In the genomic region with DNA sequence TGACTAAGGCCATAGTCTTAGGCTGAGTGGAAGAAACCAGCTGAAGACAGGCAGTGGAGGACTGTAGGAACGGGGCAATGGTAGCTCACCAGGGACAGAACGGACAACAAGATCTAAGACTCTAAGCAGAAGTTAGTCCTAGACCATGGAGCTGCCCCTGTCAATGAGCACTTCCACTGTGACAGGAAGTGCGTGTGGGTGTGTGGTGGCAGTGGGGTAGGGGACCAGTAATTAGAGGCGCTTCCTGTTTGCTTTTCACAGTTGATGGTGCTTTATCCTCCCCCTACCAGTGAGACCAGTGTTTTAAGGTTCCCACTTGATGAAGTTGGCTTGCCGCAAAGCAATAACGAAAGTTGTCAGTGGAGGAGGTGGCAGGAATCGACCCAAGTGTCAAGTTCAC, we compare ENCODE assay signal across 23 mouse cellular contexts.
DNase-seq lines count a peak whose midpoint lies in the region; ATAC-seq lines count a peak whose summit lies in the region.
"Had no signal": no experiment of that assay in that cellular context is flagged by ENCODE, and none has a peak within 500 bp of the region (broad histone marks: within the 10 kb centered on the region; RNA-seq: fewer than 3 reads in every experiment).

No protein-coding gene starts in this region.

- no peaks in the 10 kb centered on the region for H3K27me3 ChIP-seq in hindbrain, embryonic 14.5 days (ENCODE audit: control insufficient read depth, insufficient read depth, low read length)
- no peaks in the 10 kb centered on the region for H3K27me3 ChIP-seq in hindbrain, embryonic 10.5 days (ENCODE audit: insufficient read depth, poor library complexity, severe bottlenecking)
- H3K27me3 ChIP-seq in midbrain, embryonic 14.5 days (ENCODE audit: control insufficient read depth, insufficient read depth, low read length), result no peaks in the 10 kb centered on the region
- no peaks in the 10 kb centered on the region for H3K27me3 ChIP-seq in midbrain, embryonic 11.5 days (ENCODE audit: control insufficient read depth, insufficient read depth, low read length)
- H3K27me3 ChIP-seq in liver, embryonic 12.5 days (replicated peaks), result no peaks in the 10 kb centered on the region
- H3K27me3 ChIP-seq: forebrain, embryonic 13.5 days; heart, embryonic 13.5 days had no signal

- WGBS in hindbrain, embryonic 14.5 days, result 78% methylated on average over 7 of the region's 7 CpGs
- 85% methylated on average over 7 of the region's 7 CpGs for WGBS in hindbrain, embryonic 10.5 days
- WGBS in midbrain, embryonic 14.5 days, result 72% methylated on average over 7 of the region's 7 CpGs
- 84% methylated on average over 7 of the region's 7 CpGs for WGBS in midbrain, embryonic 11.5 days
- 55% methylated on average over 7 of the region's 7 CpGs for WGBS in liver, embryonic 12.5 days (ENCODE audit: insufficient replicate concordance)

- H3K4me1 ChIP-seq in hindbrain, embryonic 14.5 days (replicated peaks; ENCODE audit: control insufficient read depth, insufficient read depth, low read length), result peaks cover 8% of the 10 kb centered on the region
- peaks cover 2% of the 10 kb centered on the region; the same call in 1 of the 2 replicates for H3K4me1 ChIP-seq in hindbrain, embryonic 10.5 days (replicated peaks)
- peaks cover 3% of the 10 kb centered on the region; the same call in 1 of the 2 replicates for H3K4me1 ChIP-seq in midbrain, embryonic 14.5 days (ENCODE audit: control insufficient read depth, insufficient read depth, low read length)
- H3K4me1 ChIP-seq in midbrain, embryonic 11.5 days (ENCODE audit: control insufficient read depth, insufficient read depth, low read length), result no peaks in the 10 kb centered on the region
- H3K4me1 ChIP-seq in liver, embryonic 12.5 days, result no peaks in the 10 kb centered on the region
- H3K4me1 ChIP-seq: forebrain, embryonic 13.5 days; heart, embryonic 10.5 days; heart, embryonic 13.5 days had no signal

- H3K36me3 ChIP-seq in hindbrain, embryonic 14.5 days (replicated peaks; ENCODE audit: control insufficient read depth, insufficient read depth), result no peaks in the 10 kb centered on the region
- H3K36me3 ChIP-seq in hindbrain, embryonic 10.5 days, result no peaks in the 10 kb centered on the region
- no peaks in the 10 kb centered on the region for H3K36me3 ChIP-seq in midbrain, embryonic 14.5 days (ENCODE audit: control insufficient read depth, insufficient read depth, low read length)
- no peaks in the 10 kb centered on the region for H3K36me3 ChIP-seq in midbrain, embryonic 11.5 days (ENCODE audit: control insufficient read depth, insufficient read depth, low read length)
- no peaks in the 10 kb centered on the region for H3K36me3 ChIP-seq in liver, embryonic 12.5 days
- H3K36me3 ChIP-seq: forebrain, embryonic 10.5 days; heart, embryonic 10.5 days; heart, embryonic 13.5 days had no signal

- DNase-seq in hindbrain, embryonic 14.5 days (ENCODE audit: low spot score), result no peak
- DNase-seq in hindbrain, embryonic 10.5 days (ENCODE audit: low spot score), result no peak
- no peak for DNase-seq in midbrain, embryonic 14.5 days
- DNase-seq in midbrain, embryonic 11.5 days (ENCODE audit: low spot score, missing footprints), result no peak
- DNase-seq: adrenal gland, adult 2 months; adrenal gland, postnatal 14 days; cerebellum, adult 11-12 months; cerebellum, adult 8-10 months; cerebellum, postnatal 10 days; cerebellum, postnatal 36 days; gastrocnemius, postnatal 10 days; gastrocnemius, postnatal 36 days; heart, adult 2 months; heart, postnatal 14 days; heart, postnatal 4 days had no signal

- H3K4me2 ChIP-seq in hindbrain, embryonic 14.5 days (replicated peaks), result no peak overlapping the region
- H3K4me2 ChIP-seq in midbrain, embryonic 14.5 days (ENCODE audit: low read length), result no peak overlapping the region
- H3K4me2 ChIP-seq in midbrain, embryonic 11.5 days, result no peak overlapping the region
- no peak overlapping the region for H3K4me2 ChIP-seq in liver, embryonic 12.5 days
- H3K4me2 ChIP-seq: forebrain, embryonic 13.5 days; heart, embryonic 13.5 days had no signal

- H3K9me3 ChIP-seq in hindbrain, embryonic 14.5 days (ENCODE audit: control insufficient read depth, low read length), result no peaks in the 10 kb centered on the region
- H3K9me3 ChIP-seq in hindbrain, embryonic 10.5 days, result no peaks in the 10 kb centered on the region
- no peaks in the 10 kb centered on the region for H3K9me3 ChIP-seq in midbrain, embryonic 14.5 days (ENCODE audit: control insufficient read depth, low read length)
- H3K9me3 ChIP-seq in midbrain, embryonic 11.5 days (ENCODE audit: control insufficient read depth, low read length), result peaks cover 2% of the 10 kb centered on the region; the same call in 1 of the 2 replicates
- H3K9me3 ChIP-seq in liver, embryonic 12.5 days (replicated peaks), result no peaks in the 10 kb centered on the region
- H3K9me3 ChIP-seq: forebrain, embryonic 13.5 days; heart, embryonic 10.5 days; heart, embryonic 13.5 days had no signal

- H3K27ac ChIP-seq in hindbrain, embryonic 14.5 days, result 0 out of 2 replicates have a peak overlapping the region, but pooled peaks have one; percentile 47
- no peak overlapping the region for H3K27ac ChIP-seq in hindbrain, embryonic 10.5 days
- H3K27ac ChIP-seq in midbrain, embryonic 14.5 days (replicated peaks; ENCODE audit: low read depth, low read length), result peak overlapping the region; percentile 32; the same call in 1 of the 2 replicates
- H3K27ac ChIP-seq in midbrain, embryonic 11.5 days (ENCODE audit: low read depth, low read length), result no peak overlapping the region
- H3K27ac ChIP-seq in liver, embryonic 12.5 days, result no peak overlapping the region
- H3K27ac ChIP-seq: forebrain, embryonic 10.5 days; forebrain, embryonic 13.5 days; heart, adult 2 months; heart, embryonic 10.5 days; heart, embryonic 13.5 days had no signal

- ATAC-seq in hindbrain, embryonic 14.5 days (ENCODE audit: low FRiP score), result no peak
- no peak for ATAC-seq in midbrain, embryonic 14.5 days (ENCODE audit: low FRiP score, low TSS enrichment)
- ATAC-seq in midbrain, embryonic 11.5 days (ENCODE audit: low FRiP score), result no peak
- peak; percentile 42 to 51; a peak in 1 of 4 replicates for ATAC-seq in hematopoietic stem cell, adult 5-6 weeks (replicated peaks in 1 of 2; ENCODE audit: insufficient read depth in 1 of 2, low FRiP score in 2 of 2, low TSS enrichment in 1 of 2, low read depth in 1 of 2, poor library complexity in 2 of 2, severe bottlenecking in 2 of 2)
- ATAC-seq in liver, embryonic 12.5 days, result no peak
- ATAC-seq: CD4-positive, CD25-positive, alpha-beta regulatory T cell, adult 4 months; forebrain, embryonic 13.5 days; forebrain, embryonic 16.5 days had no signal

- H3K4me3 ChIP-seq in hindbrain, embryonic 14.5 days (replicated peaks; ENCODE audit: low read length), result no peak overlapping the region
- H3K4me3 ChIP-seq in hindbrain, embryonic 10.5 days, result no peak overlapping the region
- no peak overlapping the region for H3K4me3 ChIP-seq in midbrain, embryonic 14.5 days (replicated peaks; ENCODE audit: low read depth, low read length)
- H3K4me3 ChIP-seq in midbrain, embryonic 11.5 days (ENCODE audit: low read depth, low read length), result no peak overlapping the region
- H3K4me3 ChIP-seq in liver, embryonic 12.5 days, result no peak overlapping the region
- H3K4me3 ChIP-seq: forebrain, embryonic 10.5 days; forebrain, embryonic 13.5 days; heart, adult 2 months; heart, embryonic 10.5 days; heart, embryonic 13.5 days had no signal

- no peak overlapping the region for H3K9ac ChIP-seq in hindbrain, embryonic 14.5 days
- H3K9ac ChIP-seq in midbrain, embryonic 14.5 days (replicated peaks; ENCODE audit: low read length), result no peak overlapping the region
- no peak overlapping the region for H3K9ac ChIP-seq in midbrain, embryonic 11.5 days (ENCODE audit: low read length)
- H3K9ac ChIP-seq in liver, embryonic 12.5 days, result no peak overlapping the region
- H3K9ac ChIP-seq: forebrain, embryonic 13.5 days; heart, embryonic 13.5 days had no signal

Comparison
In these comparisons a context has a peak if more than half of its experiments do, and no peak if none do; other contexts are left out.
1. H3K27ac ChIP-seq: peak in hindbrain, embryonic 14.5 days (single experiment) and midbrain, embryonic 14.5 days (single experiment); none in hindbrain, embryonic 10.5 days (single experiment), midbrain, embryonic 11.5 days (single experiment) and liver, embryonic 12.5 days (single experiment).
2. ATAC-seq: peak in hematopoietic stem cell, adult 5-6 weeks (2 of 2); none in hindbrain, embryonic 14.5 days (single experiment), midbrain, embryonic 14.5 days (single experiment), midbrain, embryonic 11.5 days (single experiment) and liver, embryonic 12.5 days (single experiment).